Mouse (Mus musculus): ENCODE results near the gene Cdkn2a.

DNA sequence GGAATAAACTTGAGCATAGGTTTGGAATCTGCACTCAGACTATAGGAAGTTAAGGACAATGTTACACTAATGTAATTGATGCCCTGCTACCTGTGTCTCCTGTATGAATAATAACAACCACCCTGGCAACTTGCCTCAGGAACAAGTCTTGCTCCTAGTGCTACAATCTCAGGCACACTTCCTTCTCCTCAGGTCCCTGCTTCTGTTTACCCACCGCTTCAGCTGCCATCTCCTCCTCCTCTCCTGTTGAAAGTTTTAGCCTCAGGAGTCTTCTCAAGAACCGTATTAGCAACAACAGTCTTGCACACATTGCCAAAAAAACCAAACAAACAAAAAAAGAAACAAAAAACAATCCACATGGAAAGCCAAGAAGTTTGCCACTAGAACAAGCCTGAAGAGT, 14.8 kb downstream of the Cdkn2a start:
- TF ChIP-seq CTCF (IDR thresholded peaks at IDR 0.05; ENCODE audit: insufficient read depth, low read length) (no peak), POLR2A (IDR thresholded peaks at IDR 0.05; ENCODE audit: borderline replicate concordance, extremely low read depth, low read depth, low read length) (no peak)
